Mouse (Mus musculus) layer of hippocampus, adult 2 months (tissue): ENCODE results near the gene Lpar2. TPM values are rescaled to one million over a fixed set of nuclear protein-coding genes. Genes with fewer than 3 reads are reported as not detected.

Experiments used
- DNase-seq, 2 experiments: peaks; one replicate each; pipeline ENCODE4 v3.0.0; 2022; ENCODE audit warnings: low spot score in 2 of 2
- H3K27ac ChIP-seq: fragments of 200-600 bp; 2 replicates; pipeline ENCODE4 v1.8.1; 2022
- H3K4me3 ChIP-seq: fragments of 200-600 bp; 2 replicates; pipeline ENCODE4 v1.8.1; 2022; ENCODE audit warnings: mild to moderate bottlenecking
- CTCF ChIP-seq: fragments of 200-600 bp; conservative IDR thresholded peaks from 2 replicates; pipeline ENCODE4 v1.8.1; 2022; ENCODE audit warnings: antibody characterized with exemption, mild to moderate bottlenecking, moderate library complexity
- total RNA-seq, 2 experiments: library from RNA; stranded (reverse); gene quantifications; 2 replicates each; pipeline ENCODE4 v1.2.3; 2021

The Lpar2 gene
- total RNA-seq, 2 experiments from 2014 or later: 0.47 to 0.64 TPM

DNA sequence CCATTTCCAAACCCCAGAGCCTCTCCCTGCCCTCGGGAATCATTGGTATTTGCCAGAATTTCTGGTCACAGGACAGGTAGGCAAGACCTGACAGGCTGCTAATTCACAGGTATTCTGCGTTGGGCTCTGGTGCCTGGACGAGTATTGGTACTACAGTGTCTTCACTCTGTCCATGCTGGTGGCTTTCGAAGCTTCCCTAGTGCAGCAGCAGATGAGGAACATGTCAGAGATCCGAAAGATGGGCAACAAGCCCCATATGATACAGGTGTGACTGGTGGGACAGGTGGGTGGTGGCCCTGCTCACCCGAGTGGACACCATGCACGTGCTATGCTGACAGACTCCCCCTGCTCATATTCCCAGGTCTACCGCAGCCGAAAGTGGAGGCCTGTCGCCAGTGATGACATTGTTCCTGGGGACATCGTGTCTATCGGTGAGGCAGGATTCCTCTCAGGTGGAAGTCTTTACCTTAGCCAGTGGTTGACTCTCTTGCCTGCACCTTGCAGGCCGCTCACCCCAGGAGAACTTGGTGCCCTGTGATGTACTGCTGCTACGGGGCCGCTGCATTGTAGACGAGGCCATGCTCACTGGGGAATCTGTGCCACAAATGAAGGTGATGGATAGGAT lies 25.4 kb upstream of the Lpar2 start:
- TF ChIP-seq CTCF: no peak
- Histone ChIP-seq H3K27ac (no peak overlapping the region), H3K4me3 (no peak overlapping the region)
- DNase-seq: no peak

DNA sequence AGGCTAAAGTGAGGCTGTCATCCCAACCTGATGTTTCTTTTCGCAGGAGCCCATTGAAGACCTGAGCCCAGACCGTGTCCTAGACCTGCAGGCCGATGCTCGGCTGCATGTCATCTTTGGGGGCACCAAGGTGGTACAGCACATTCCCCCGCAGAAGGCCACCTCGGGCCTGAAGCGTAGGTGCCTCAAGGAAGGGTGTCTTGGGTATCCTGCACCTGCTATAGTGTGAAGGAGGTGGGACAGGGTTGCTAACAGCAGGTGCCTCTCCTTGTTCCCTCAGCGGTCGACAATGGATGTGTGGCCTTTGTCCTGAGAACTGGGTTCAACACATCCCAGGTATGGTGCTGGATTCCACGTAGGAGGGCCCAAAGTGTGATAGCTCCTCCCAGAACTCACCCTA lies 24.6 kb upstream of the Lpar2 start:
- no peak for DNase-seq
- Histone ChIP-seq H3K4me3 (no peak overlapping the region), H3K27ac (no peak overlapping the region)
- TF ChIP-seq CTCF: no peak

DNA sequence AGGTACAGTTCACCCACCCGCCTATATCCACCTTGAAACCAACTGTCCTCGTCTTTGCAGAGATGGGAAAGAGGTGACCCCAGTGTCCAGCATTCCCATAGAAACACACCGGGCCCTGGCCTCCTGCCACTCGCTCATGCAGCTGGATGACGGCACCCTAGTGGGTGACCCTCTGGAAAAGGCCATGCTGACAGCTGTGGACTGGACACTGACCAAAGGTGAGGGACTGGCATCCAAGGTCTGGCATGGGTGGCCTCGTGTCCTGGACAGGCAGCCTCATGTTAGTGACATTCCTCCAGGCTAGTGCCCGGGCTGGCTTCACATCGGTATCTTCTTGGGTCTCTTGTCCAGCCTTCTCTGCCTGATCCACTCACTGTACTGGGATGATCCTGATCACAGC lies 23.0 kb upstream of the Lpar2 start:
- Histone ChIP-seq H3K27ac (no peak overlapping the region), H3K4me3 (no peak overlapping the region)
- DNase-seq: no peak
- no peak for TF ChIP-seq CTCF

DNA sequence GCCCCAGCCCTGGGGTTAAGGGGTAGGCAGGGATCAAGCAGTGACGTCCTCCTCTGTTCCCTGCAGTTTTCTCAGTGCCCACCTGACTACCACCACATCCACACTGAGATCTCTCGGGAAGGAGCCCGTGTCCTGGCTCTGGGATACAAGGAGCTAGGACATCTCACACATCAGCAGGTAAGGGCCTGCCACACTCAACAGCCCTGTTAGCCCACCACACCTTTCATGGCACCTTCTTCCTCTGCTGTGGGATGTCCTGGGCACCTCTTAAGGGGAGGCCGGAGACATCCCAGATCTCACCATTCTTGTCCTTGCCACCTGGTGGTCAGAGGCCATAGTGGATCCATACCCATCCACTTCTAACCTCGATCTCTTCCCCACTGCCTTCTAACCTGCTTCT lies 22.3 kb upstream of the Lpar2 start:
- no peak overlapping the region for H3K27ac ChIP-seq
- TF ChIP-seq CTCF: no peak
- no peak overlapping the region for H3K4me3 ChIP-seq
- no peak for DNase-seq

DNA sequence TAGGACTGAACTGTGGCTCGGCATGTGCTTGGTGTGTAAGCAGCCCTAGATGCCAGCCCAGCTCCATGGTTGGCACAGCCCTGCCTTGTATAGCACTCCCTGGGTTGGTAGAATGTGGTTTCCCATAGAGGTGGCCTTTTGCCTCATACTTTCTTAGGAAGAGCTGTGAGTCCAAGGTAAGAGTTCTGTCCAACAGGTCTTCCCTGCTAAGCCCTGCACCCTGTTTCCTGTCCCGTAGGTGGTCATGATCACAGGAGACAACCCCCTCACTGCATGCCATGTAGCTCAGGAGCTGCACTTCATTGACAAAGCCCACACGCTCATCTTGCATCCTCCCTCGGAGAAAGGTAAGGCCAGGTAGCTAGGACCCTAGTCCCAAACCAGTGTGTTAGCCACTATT lies 20.4 kb upstream of the Lpar2 start:
- TF ChIP-seq CTCF: no peak
- no peak for DNase-seq
- Histone ChIP-seq H3K4me3 (no peak overlapping the region), H3K27ac (no peak overlapping the region)

DNA sequence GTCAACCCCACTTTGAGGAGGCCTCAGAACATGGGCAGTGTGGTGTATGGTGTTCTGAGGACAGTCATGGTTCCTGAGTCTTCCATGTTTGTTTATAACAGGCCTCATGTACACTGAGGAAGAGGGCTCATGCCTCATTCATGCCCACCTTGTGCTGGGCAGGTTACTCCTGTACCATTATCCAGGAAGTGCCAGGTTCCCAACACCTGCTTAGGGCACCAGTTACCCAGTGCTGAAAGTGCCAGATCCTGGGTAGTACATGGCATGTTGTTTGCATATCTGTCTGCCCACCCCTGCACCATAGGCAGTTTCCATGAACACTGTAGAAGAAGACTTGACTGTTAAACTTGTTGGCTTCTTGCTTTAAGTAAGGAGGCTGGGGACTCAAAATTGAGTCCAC lies 20.0 kb upstream of the Lpar2 start:
- Histone ChIP-seq H3K4me3 (no peak overlapping the region), H3K27ac (no peak overlapping the region)
- no peak for TF ChIP-seq CTCF
- no peak for DNase-seq

DNA sequence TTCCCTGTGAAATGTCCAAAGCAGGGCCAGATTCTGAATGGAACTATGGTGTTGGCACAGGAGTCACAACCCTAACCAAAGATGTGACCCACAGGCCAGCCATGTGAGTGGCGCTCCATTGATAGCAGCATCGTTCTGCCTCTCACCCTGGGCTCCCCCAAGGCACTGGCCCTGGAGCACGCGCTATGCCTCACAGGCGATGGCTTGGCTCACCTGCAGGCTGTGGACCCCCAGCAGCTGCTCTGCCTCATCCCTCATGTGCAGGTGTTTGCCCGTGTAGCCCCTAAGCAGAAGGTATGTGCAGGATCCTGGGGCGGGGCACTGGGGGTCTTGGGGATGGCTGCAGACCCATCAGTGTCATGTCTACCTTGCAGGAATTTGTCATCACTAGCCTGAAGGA lies 18.9 kb upstream of the Lpar2 start:
- no peak overlapping the region for H3K27ac ChIP-seq
- no peak for DNase-seq
- no peak overlapping the region for H3K4me3 ChIP-seq
- no peak for TF ChIP-seq CTCF

DNA sequence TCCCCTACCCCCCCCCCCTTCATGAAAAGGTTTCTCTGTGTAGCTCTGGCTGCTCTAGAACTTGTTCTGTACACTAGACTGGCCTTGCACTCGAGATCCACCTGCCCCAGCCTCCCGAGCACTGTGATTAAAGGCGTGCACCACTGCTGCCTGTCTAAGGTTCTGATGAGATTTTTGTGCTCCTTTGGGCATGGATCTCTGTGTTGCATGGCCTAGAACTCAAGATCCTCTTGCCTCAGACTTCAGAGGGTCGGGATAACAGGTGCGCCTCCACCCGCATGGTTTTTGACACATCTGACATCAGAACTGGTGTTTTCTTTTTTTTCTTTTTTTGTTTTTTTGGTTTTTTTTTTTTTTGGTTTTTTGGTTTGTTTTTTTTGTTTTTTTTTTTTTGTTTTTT lies 17.7 kb upstream of the Lpar2 start:
- TF ChIP-seq CTCF: no peak
- DNase-seq: no peak
- no peak overlapping the region for H3K4me3 ChIP-seq
- no peak overlapping the region for H3K27ac ChIP-seq

DNA sequence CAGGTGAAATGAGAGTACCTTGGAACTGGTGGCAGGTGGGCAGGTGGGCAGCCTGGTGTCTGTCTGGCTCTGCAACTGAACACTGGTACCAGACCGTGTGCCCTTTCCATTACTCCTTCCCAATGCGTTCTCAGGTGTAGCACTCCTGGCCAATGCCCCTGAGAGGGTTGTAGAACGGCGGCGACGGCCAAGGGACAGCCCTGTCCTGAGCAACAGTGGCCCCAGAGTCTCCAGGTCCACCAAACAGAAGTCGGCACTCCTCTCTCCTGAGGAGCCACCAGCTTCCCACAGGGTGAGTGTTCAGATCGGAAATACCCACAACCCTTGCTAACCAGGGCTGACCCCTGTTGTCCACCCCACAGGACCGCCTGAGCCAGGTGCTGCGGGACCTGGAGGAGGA lies 17.1 kb upstream of the Lpar2 start:
- no peak for DNase-seq
- no peak for TF ChIP-seq CTCF

DNA sequence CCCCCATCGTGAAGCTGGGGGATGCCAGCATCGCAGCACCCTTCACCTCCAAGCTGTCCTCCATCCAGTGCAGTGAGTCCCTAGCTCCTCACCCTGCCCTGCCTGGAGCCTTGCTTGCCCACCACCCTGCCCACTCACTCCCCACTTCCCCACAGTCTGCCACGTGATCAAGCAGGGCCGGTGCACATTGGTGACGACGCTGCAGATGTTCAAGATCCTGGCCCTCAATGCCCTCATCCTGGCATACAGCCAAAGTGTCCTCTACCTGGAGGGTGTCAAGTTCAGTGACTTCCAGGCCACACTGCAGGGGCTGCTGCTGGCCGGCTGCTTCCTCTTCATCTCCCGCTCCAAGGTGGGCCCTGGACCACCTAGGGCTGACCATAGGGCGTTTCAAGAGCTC lies 16.7 kb upstream of the Lpar2 start:
- TF ChIP-seq CTCF: no peak
- H3K4me3 ChIP-seq: no peak overlapping the region
- no peak for DNase-seq
- H3K27ac ChIP-seq: no peak overlapping the region

More for the DNA sequence above, 17.1 kb upstream of the Lpar2 start:
- Histone ChIP-seq H3K4me3 (no peak overlapping the region), H3K27ac (no peak overlapping the region)

DNA sequence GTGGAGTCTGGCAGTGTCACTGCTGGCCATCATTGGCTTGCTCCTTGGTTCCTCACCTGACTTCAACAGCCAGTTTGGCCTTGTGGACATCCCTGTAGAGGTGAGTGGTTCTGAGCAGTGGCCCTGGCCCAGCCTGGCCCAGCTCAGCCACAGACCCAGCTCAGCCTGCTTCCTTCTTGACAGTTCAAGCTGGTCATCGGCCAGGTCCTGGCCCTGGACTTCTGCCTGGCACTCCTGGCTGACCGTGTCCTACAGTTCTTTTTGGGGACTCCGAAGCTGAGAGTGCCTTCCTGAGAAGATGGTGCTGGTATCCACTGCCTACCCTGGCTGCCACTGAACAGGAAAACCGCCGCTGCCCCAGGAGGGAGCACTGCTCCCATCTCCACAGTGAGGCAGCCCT lies 15.0 kb upstream of the Lpar2 start:
- H3K27ac ChIP-seq: no peak overlapping the region
- no peak for DNase-seq
- H3K4me3 ChIP-seq: no peak overlapping the region
- TF ChIP-seq CTCF: no peak

DNA sequence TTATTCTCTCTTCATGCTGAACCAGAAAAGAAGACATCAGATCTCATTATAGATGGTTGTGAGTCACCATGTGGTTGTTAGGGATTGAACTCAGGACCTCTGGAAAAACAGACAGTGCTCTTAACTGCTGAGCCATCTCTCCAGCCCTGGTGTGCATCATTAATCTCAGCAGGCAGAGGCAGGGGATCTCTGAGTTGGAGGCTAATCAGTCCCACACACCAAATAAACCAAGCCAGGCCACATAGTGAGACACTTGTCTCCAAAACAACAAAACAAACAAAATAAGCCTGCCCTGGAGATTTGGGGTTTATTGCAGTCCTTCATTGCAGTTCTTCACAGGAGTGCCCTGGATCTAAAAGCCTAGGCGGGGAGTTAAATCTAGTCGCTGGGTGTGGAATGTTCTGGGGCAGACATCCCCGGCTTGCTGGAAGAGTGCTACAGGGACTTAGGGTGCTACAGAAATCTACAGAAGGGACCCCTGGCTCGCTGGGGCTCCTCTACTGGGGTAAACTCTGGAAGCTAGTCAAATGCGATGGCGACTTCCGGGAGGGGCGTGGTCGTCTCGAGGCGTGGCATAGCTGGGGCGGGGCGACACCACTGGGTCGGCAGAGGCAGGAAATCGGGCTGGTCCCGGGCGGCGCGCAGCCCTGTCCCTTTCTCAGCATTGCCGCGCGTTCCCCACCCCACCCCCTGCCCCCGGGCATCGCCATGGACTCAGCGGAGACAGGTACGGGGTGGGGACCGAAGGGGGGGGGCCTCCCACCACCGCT lies 13.9 kb upstream of the Lpar2 start, which contains the start of gene Gmip:
Gene Gmip, plus strand, starts transcription at position 586 of the 770 bp plus-strand sequence.
- TF ChIP-seq CTCF: no peak
- H3K27ac ChIP-seq: peak within 1 kb of the TSS; percentile 70; the same call in 1 of the 2 replicates
- DNase-seq: peak; percentile 43 to 59
- peak within 1 kb of the TSS; percentile 57 for H3K4me3 ChIP-seq

DNA sequence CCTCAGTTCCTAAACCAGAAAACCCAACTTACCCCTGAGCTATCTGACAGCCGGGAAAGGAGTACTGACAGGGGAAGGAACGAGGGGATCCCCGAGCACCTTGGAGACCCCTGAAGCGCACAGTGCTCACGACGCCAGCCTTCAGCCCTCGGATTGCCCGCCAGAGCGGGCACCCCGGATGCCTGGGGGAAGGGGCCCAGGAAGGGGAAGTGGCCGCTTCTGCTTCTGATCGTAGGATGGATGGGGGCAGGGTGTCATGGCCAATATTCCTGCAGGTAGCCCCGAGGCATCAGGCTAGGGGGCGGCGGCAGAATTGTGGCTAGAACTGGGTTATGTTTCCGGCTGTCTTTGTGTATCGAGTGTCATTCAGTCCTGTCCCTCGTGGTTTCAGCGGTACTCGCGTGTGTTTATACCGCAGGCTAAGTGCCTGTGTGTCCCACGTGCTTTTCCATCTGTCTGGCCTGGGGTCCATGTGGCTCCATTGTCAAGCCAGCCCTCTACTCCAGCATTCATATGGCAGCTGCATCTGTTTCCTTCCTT lies 13.3 kb upstream of the Lpar2 start:
- peak in 1 of 2 experiments; percentile 52 for DNase-seq
- peak overlapping the region; percentile 70; the same call in 1 of the 2 replicates for H3K27ac ChIP-seq
- no peak for TF ChIP-seq CTCF
- H3K4me3 ChIP-seq: peak overlapping the region; percentile 57

DNA sequence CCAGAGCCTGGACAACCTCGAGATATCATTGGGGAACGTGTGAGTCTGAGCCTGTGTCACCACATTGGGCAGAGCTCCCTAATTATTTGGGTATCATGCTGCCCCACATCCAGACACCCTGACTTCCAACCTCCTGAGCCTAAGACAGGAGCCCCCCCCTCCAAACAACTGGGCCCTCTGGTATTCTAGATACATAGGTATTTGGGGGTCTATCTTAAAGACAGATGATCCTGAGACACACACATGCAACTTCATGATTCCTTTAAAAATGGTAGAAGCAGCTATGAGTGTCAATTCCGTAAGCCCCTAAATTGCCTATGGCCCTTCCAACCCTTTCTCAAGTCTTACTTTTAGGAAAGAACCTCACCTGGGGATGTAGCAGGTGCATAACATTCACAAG lies 12.4 kb upstream of the Lpar2 start:
- no peak overlapping the region for H3K27ac ChIP-seq
- H3K4me3 ChIP-seq: no peak overlapping the region

More for the DNA sequence above, 12.4 kb upstream of the Lpar2 start:
- DNase-seq: no peak
- no peak for TF ChIP-seq CTCF
